Mouse (Mus musculus): ENCODE results near the gene Cd320. TPM values are rescaled to one million over a fixed set of nuclear protein-coding genes. Genes with fewer than 3 reads are reported as not detected.
A peak's percentile ranks its signal among the peaks of the same experiment; 100 is the strongest.

The Cd320 gene
- polyA plus RNA-seq, 1 experiment from 2014 or later = 71.1 TPM

DNA sequence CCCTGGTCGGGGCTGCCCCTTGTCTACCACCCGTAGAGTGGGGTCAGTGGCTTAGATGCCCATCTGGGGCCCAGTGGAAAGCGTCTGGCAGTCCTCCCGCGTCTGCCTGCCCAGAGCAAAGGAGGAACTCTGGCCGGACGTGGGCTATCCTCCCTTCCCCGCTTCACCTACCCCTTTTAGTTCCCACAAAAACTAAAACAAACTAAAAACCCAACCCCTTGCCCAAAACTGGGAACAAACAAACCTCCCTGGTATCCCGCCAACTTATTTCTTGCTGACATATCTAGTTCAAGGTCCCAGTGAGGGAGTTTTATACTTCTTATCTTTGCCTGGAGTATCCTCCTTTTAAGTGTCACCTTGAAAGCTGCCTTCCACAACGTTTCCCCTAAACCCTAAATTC is 34.7 kb upstream of the Cd320 start:
- no peak overlapping the region for H3K4me2 ChIP-seq
- H3K27ac ChIP-seq (ENCODE audit: low read depth) = no peak overlapping the region
- 31% methylated on average over 10 of the region's 10 CpGs for whole genome bisulfite sequencing
- H3K9me3 ChIP-seq (ENCODE audit: low read depth, low read length) = no peaks in the 10 kb centered on the region
- TF ChIP-seq CTCF (IDR thresholded peaks at IDR 0.05; ENCODE audit: low read depth) = no peak
- DNase-seq = no peak
- ATAC-seq (ENCODE audit: insufficient read depth) = no peak
- H3K4me1 ChIP-seq (ENCODE audit: insufficient read depth) = peaks cover 9% of the 10 kb centered on the region; the same call in 1 of the 2 replicates
- H3K36me3 ChIP-seq (ENCODE audit: insufficient read depth) = no peaks in the 10 kb centered on the region
- H3K4me3 ChIP-seq (ENCODE audit: low read depth, low read length) = no peak overlapping the region
- H3K9ac ChIP-seq = no peak overlapping the region
- no peaks in the 10 kb centered on the region for H3K27me3 ChIP-seq (ENCODE audit: insufficient read depth, low read length)

DNA sequence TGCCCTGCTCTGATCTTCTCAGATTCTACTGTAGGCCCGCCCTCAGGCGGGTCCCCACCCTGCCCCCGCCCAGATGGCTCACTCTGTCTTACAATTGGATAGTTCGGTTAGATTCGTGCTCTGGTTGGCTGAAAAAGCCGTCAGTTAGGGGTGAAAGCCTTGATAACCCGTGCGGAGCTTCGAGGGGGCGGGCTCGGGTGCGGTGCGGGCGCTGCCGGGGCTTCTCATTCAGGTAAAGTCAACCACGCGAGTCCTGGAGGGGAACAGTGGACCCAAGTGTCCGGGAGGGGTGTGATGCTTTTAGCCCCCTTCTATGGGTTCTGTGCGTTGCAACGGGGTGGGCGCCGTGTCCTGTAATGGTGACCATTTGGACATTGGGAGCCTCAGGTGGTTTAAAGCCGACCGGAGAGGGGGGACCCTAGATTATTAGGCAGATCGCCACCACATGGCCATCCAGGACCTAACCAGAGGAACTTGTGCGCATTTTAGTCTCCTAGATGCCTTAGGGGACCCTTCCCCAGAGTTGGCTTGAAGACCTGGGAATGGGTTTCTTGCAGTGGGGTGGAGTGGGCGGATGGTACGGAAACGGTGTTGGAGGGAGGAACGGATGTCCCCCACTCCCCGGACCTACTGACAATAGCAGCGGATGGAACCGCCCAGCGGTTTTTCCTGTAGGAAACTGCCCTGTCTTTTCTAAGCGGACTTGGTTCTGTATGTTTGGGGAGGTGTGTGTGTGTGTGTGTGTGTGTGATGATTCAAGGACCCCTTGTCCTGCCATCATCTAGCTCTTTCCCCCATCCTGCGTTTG is 32.4 kb upstream of the Cd320 start, which contains the start of gene Kank3:
Gene Kank3, plus strand, starts transcription at position 186 of the 808 bp plus-strand sequence.
- Histone ChIP-seq H3K9me3 (ENCODE audit: low read depth, low read length) (no peaks in the 10 kb centered on the region), H3K27ac (ENCODE audit: low read depth) (peak within 1 kb of the TSS; percentile 69; the same call in 1 of the 2 replicates), H3K4me1 (ENCODE audit: insufficient read depth) (peaks cover 9% of the 10 kb centered on the region; the same call in 1 of the 2 replicates), H3K9ac (peak within 1 kb of the TSS; percentile 45), H3K4me3 (ENCODE audit: low read depth, low read length) (peak within 1 kb of the TSS; percentile 57), H3K27me3 (ENCODE audit: insufficient read depth, low read length) (no peaks in the 10 kb centered on the region), H3K36me3 (ENCODE audit: insufficient read depth) (no peaks in the 10 kb centered on the region), H3K4me2 (peak within 1 kb of the TSS; percentile 93)
- peak; percentile 99 for DNase-seq
- under 1% methylated on average over 36 of the region's 36 CpGs for WGBS
- no peak for TF ChIP-seq CTCF (IDR thresholded peaks at IDR 0.05; ENCODE audit: low read depth)
- ATAC-seq (ENCODE audit: insufficient read depth) = peak; percentile 98

DNA sequence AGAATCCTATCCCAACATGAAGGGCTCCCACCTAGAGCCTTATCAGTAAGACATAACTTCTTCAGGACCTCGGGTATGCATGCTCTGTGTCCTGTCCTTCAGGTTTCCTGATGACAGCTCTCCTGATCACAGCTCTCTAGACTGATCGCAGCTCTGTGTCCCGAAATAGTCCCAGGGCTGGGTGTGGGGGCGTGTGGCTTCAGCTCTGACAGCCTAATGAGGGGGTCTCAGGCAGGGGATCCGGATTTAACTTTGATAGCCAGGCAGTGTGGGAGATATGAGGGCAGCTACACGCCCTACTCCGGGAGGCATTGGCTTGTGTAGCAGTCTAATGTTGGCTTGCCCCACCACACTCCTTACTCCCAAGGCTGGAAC is 31.8 kb upstream of the Cd320 start:
- ATAC-seq (ENCODE audit: insufficient read depth) = no peak; the same call in 1 of the 2 replicates
- no peak for TF ChIP-seq CTCF (IDR thresholded peaks at IDR 0.05; ENCODE audit: low read depth)

DNA sequence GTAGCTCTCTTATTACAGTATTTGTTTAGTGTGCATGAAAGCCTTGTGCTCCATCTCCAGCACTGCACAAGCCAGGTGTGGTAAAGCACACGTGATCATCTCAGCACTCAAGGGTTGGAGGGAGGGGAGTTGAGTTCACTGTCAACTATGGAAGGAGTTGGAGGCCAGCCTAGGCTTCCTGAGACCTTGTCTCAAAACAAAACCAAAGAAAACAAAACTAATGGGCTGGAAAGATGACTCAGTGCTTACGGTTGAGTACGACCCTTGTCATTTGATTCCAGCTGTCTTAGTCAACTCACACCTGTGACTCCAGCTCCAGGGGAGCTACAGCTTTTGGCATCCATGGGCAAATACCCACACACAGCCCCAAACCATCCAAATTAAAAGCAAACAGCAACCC is 30.4 kb upstream of the Cd320 start:
- no peak overlapping the region for H3K4me3 ChIP-seq (ENCODE audit: low read depth, low read length)
- H3K4me2 ChIP-seq = peak overlapping the region; percentile 93
- no peak for TF ChIP-seq CTCF (IDR thresholded peaks at IDR 0.05; ENCODE audit: low read depth)
- H3K27me3 ChIP-seq (ENCODE audit: insufficient read depth, low read length) = no peaks in the 10 kb centered on the region
- ATAC-seq (ENCODE audit: insufficient read depth) = no peak
- DNase-seq = no peak
- peaks cover 13% of the 10 kb centered on the region for H3K4me1 ChIP-seq (ENCODE audit: insufficient read depth)
- H3K9me3 ChIP-seq (ENCODE audit: low read depth, low read length) = no peaks in the 10 kb centered on the region
- H3K9ac ChIP-seq = no peak overlapping the region
- no peak overlapping the region for H3K27ac ChIP-seq (ENCODE audit: low read depth)
- 14% methylated on average over 3 of the region's 3 CpGs for WGBS
- no peaks in the 10 kb centered on the region for H3K36me3 ChIP-seq (ENCODE audit: insufficient read depth)

More for the DNA sequence above, 31.8 kb upstream of the Cd320 start:
- Histone ChIP-seq H3K27me3 (ENCODE audit: insufficient read depth, low read length) (no peaks in the 10 kb centered on the region), H3K9me3 (ENCODE audit: low read depth, low read length) (no peaks in the 10 kb centered on the region), H3K27ac (ENCODE audit: low read depth) (peak overlapping the region; percentile 69; the same call in 1 of the 2 replicates), H3K4me1 (ENCODE audit: insufficient read depth) (peaks cover 9% of the 10 kb centered on the region; the same call in 1 of the 2 replicates), H3K4me2 (peak overlapping the region; percentile 93), H3K4me3 (ENCODE audit: low read depth, low read length) (peak overlapping the region; percentile 57), H3K9ac (peak overlapping the region; percentile 45), H3K36me3 (ENCODE audit: insufficient read depth) (no peaks in the 10 kb centered on the region)
- WGBS = 11% methylated on average over 7 of the region's 7 CpGs
- DNase-seq = no peak

DNA sequence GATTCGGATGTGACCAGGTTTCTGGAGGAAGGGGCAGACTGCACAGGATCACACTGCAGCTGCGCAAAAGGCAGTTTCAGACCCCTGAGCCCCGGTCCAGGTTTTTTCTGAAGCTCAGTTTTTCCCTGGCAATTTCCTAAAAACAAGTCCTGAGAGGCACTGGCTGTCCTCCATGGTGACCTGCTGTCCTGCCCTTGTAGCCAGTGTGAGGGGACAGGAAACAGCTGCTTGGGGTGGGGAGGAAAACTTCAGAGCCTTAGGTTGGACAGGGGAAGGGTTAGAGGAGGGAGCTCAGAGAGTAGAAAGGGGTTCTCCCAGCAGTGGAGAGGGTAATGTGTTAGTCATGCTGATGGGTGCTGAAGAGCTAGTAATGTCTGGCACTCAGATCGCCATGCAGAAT is 29.9 kb upstream of the Cd320 start:
- 32% methylated on average over 4 of the region's 4 CpGs for WGBS
- ATAC-seq (ENCODE audit: insufficient read depth) = no peak
- Histone ChIP-seq H3K4me1 (ENCODE audit: insufficient read depth) (peaks cover 15% of the 10 kb centered on the region), H3K36me3 (ENCODE audit: insufficient read depth) (peaks cover 1% of the 10 kb centered on the region; the same call in 1 of the 2 replicates), H3K9ac (no peak overlapping the region), H3K4me3 (ENCODE audit: low read depth, low read length) (no peak overlapping the region), H3K4me2 (peak overlapping the region; percentile 93), H3K9me3 (ENCODE audit: low read depth, low read length) (no peaks in the 10 kb centered on the region), H3K27me3 (ENCODE audit: insufficient read depth, low read length) (no peaks in the 10 kb centered on the region), H3K27ac (ENCODE audit: low read depth) (0 out of 2 replicates have a peak overlapping the region, but pooled peaks have one; percentile 6)
- DNase-seq = peak; percentile 73
- TF ChIP-seq CTCF (IDR thresholded peaks at IDR 0.05; ENCODE audit: low read depth) = no peak

DNA sequence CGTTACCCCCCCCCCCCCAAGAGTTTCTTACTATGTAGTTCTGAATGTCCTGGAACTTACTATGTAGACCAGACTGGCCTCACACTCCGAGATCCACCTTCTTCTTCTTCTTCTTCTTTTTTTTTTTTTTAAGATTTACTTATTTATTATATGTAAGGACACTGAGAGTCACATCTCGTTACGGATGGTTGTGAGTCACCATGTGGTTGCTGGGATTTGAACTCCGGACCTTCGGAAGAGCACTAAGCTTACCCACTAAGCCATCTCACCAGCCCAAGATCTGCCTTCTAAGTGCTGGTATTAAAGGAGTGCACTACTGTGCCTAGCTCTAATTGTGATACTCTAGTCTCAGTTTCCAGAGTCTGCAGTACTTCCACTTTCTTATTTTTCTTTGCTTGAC is 27.5 kb upstream of the Cd320 start:
- DNase-seq (no peak), ATAC-seq (ENCODE audit: insufficient read depth) (no peak)
- 89% methylated on average over 6 of the region's 6 CpGs for WGBS
- H3K4me2 ChIP-seq = no peak overlapping the region
- no peak overlapping the region for H3K9ac ChIP-seq
- H3K4me1 ChIP-seq (ENCODE audit: insufficient read depth) = peaks cover 20% of the 10 kb centered on the region
- no peaks in the 10 kb centered on the region for H3K9me3 ChIP-seq (ENCODE audit: low read depth, low read length)
- H3K27ac ChIP-seq (ENCODE audit: low read depth) = no peak overlapping the region
- H3K4me3 ChIP-seq (ENCODE audit: low read depth, low read length) = no peak overlapping the region
- peaks cover 25% of the 10 kb centered on the region for H3K36me3 ChIP-seq (ENCODE audit: insufficient read depth)
- no peaks in the 10 kb centered on the region for H3K27me3 ChIP-seq (ENCODE audit: insufficient read depth, low read length)
- no peak for TF ChIP-seq CTCF (IDR thresholded peaks at IDR 0.05; ENCODE audit: low read depth)

DNA sequence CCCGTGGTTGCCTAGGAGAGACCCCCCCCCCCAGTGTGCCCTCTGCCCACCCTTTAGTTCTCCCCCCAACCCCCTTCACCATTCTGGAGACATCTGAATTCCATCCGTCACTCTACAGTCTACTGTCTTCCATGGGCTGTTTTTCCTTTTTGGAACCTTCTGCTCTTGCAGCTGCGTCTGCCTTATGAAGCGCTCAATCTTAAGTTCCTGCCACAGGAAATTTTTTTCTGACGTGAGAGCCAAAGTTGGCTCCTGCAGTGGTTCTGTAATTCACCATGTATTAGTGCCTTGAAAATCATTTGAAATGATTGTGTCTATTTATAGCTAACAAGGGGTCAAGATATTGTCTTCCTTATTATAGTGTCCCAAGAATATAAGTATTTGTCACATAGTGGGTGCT is 26.3 kb upstream of the Cd320 start:
- no peak for ATAC-seq (ENCODE audit: insufficient read depth)
- Histone ChIP-seq H3K4me1 (ENCODE audit: insufficient read depth) (peaks cover 20% of the 10 kb centered on the region), H3K27me3 (ENCODE audit: insufficient read depth, low read length) (no peaks in the 10 kb centered on the region), H3K36me3 (ENCODE audit: insufficient read depth) (peaks cover 38% of the 10 kb centered on the region), H3K4me2 (peak overlapping the region; percentile 93), H3K9ac (no peak overlapping the region; the same call in 1 of the 2 replicates), H3K4me3 (ENCODE audit: low read depth, low read length) (peak overlapping the region; percentile 54), H3K27ac (ENCODE audit: low read depth) (peak overlapping the region; percentile 86; the same call in 1 of the 2 replicates), H3K9me3 (ENCODE audit: low read depth, low read length) (no peaks in the 10 kb centered on the region)
- 48% methylated on average over 5 of the region's 5 CpGs for WGBS
- no peak for TF ChIP-seq CTCF (IDR thresholded peaks at IDR 0.05; ENCODE audit: low read depth)
- DNase-seq = peak; percentile 43

Measured in lung, embryonic 14.5 days (tissue).